Mouse (Mus musculus) cortical plate, adult 2 months (tissue): ENCODE measurements around the gene Hspd1. TPM values are rescaled to one million over a fixed set of nuclear protein-coding genes. Genes with fewer than 3 reads are reported as not detected.
"Not testable (repeated sequence)": the region's sequence is repeated elsewhere in the genome, so short reads cannot be mapped to it uniquely, and the experiment has no call there.

ENCODE experiments used
- H3K27ac ChIP-seq: fragments of 200-500 bp; 2 replicates; pipeline ENCODE4 v1.5.1; 2012; ENCODE audit warnings: low read length, control low read depth, inconsistent platforms; ENCODE audit not compliant: insufficient read depth
- H3K4me1 ChIP-seq: fragments of 200-500 bp; 2 replicates; pipeline ENCODE4 v1.6.1; 2011; ENCODE audit warnings: low read length; ENCODE audit not compliant: control insufficient read depth, insufficient read depth
- H3K4me3 ChIP-seq: fragments of 200-500 bp; 2 replicates; pipeline ENCODE4 v1.5.1; 2011; ENCODE audit warnings: mild to moderate bottlenecking, low read length, control low read depth; ENCODE audit not compliant: insufficient read depth
- CTCF ChIP-seq: fragments of 200-500 bp; IDR thresholded peaks from 2 replicates; pipeline ENCODE4 v1.5.1; 2011; ENCODE audit warnings: mild to moderate bottlenecking, control low read depth, low read length; ENCODE audit not compliant: insufficient read depth; ENCODE audit errors: extremely low read depth
- POLR2A ChIP-seq: fragments of 200-500 bp; IDR thresholded peaks from 2 replicates; pipeline ENCODE4 v1.6.1; 2011; ENCODE audit warnings: mild to moderate bottlenecking, low read length, control low read depth; ENCODE audit not compliant: insufficient read depth; ENCODE audit errors: extremely low read depth
- polyA plus RNA-seq: library from polyadenylated mRNA; depleted of rRNA; stranded (reverse); fragments of >200 nt; gene quantifications from 2 replicates; pipeline ENCODE4 v1.2.3, GENCODE M21; 2012

Gene Hspd1
- polyA plus RNA-seq, 1 experiment: 98.4 TPM

GRCm38 (mm10) chr1:55061772-55062171 is 26.3 kb downstream of the Hspd1 start:
- H3K4me1 ChIP-seq: peaks cover 2% of the 10 kb centered on the region; the same call in 1 of the 2 replicates
- no peak overlapping the region for H3K27ac ChIP-seq
- no peak overlapping the region for H3K4me3 ChIP-seq
- TF ChIP-seq CTCF (no peak), POLR2A (no peak)

GRCm38 (mm10) chr1:55061099-55061498 is 26.9 kb downstream of the Hspd1 start:
- Histone ChIP-seq H3K27ac (no peak overlapping the region), H3K4me1 (peaks cover 2% of the 10 kb centered on the region; the same call in 1 of the 2 replicates)
- no peak for TF ChIP-seq POLR2A
- TF ChIP-seq CTCF: no peak

GRCm38 (mm10) chr1:55058383-55058782 is 29.7 kb downstream of the Hspd1 start:
- H3K4me1 ChIP-seq, H3K27ac ChIP-seq, H3K4me3 ChIP-seq: not testable (repeated sequence)

More at GRCm38 (mm10) chr1:55061099-55061498, 26.9 kb downstream of the Hspd1 start:
- no peak overlapping the region for H3K4me3 ChIP-seq

GRCm38 (mm10) chr1:55055322-55056115 is 32.5 kb downstream of the Hspd1 start:
- Histone ChIP-seq H3K4me1 (peaks cover 2% of the 10 kb centered on the region; the same call in 1 of the 2 replicates), H3K27ac (no peak overlapping the region), H3K4me3 (no peak overlapping the region)
- TF ChIP-seq POLR2A (no peak), CTCF (no peak)

GRCm38 (mm10) chr1:55053596-55053995 is 34.4 kb downstream of the Hspd1 start:
- Histone ChIP-seq H3K27ac (no peak overlapping the region), H3K4me3 (peak overlapping the region; percentile 28; the same call in 1 of the 2 replicates), H3K4me1 (no peaks in the 10 kb centered on the region; the same call in 1 of the 2 replicates)
- TF ChIP-seq CTCF (no peak), POLR2A (no peak)

- Histone ChIP-seq H3K4me1 (no peaks in the 10 kb centered on the region; the same call in 1 of the 2 replicates), H3K27ac (peak overlapping the region; percentile 85)
- TF ChIP-seq CTCF (no peak), POLR2A (no peak)
These were observed 35.0 kb downstream of the Hspd1 start for GRCm38 (mm10) chr1:55053005-55053404.

GRCm38 (mm10) chr1:55052355-55052953 is 35.6 kb downstream of the Hspd1 start, which contains the start of gene Coq10b:
Coq10b (plus strand) TSS chr1:55052770.
- Histone ChIP-seq H3K4me3 (peak within 1 kb of the TSS; percentile 28), H3K4me1 (no peaks in the 10 kb centered on the region; the same call in 1 of the 2 replicates), H3K27ac (peak within 1 kb of the TSS; percentile 89)
- TF ChIP-seq POLR2A: peak; percentile 75
- TF ChIP-seq CTCF: no peak

More at GRCm38 (mm10) chr1:55053005-55053404, 35.0 kb downstream of the Hspd1 start:
- H3K4me3 ChIP-seq: peak overlapping the region; percentile 28

GRCm38 (mm10) chr1:55051671-55052070 is 36.4 kb downstream of the Hspd1 start:
- H3K4me3 ChIP-seq: no peak overlapping the region; the same call in 1 of the 2 replicates
- H3K4me1 ChIP-seq: no peaks in the 10 kb centered on the region; the same call in 1 of the 2 replicates
- H3K27ac ChIP-seq: peak overlapping the region; percentile 89; the same call in 1 of the 2 replicates
- TF ChIP-seq POLR2A: no peak
- TF ChIP-seq CTCF: no peak

- Histone ChIP-seq H3K27ac (no peak overlapping the region), H3K4me1 (no peaks in the 10 kb centered on the region), H3K4me3 (no peak overlapping the region)
- no peak for TF ChIP-seq CTCF
- TF ChIP-seq POLR2A: no peak
These were observed 39.0 kb downstream of the Hspd1 start for GRCm38 (mm10) chr1:55048841-55049587.

- no peak overlapping the region for H3K27ac ChIP-seq
- H3K4me3 ChIP-seq: no peak overlapping the region
- no peaks in the 10 kb centered on the region for H3K4me1 ChIP-seq
- no peak for TF ChIP-seq CTCF
- no peak for TF ChIP-seq POLR2A
These were observed 44.9 kb downstream of the Hspd1 start for GRCm38 (mm10) chr1:55043164-55043563.
